Mouse (Mus musculus): ENCODE results near the gene Gpr135. TPM values are rescaled to one million over a fixed set of nuclear protein-coding genes. Genes with fewer than 3 reads are reported as not detected.
A peak's percentile ranks its signal among the peaks of the same experiment; 100 is the strongest.

Gpr135 gene
- total and polyA plus RNA-seq, 3 experiments: not detected

- ATAC-seq (ENCODE audit: extremely low read depth, insufficient number of reproducible peaks, low FRiP score, poor library complexity, severe bottlenecking) (no peak), DNase-seq (ENCODE audit: low spot score) (no peak)
- Histone ChIP-seq H3K4me3 (ENCODE audit: low read depth, low read length) (no peak overlapping the region), H3K9me3 (replicated peaks) (peaks cover 2% of the 10 kb centered on the region; the same call in 1 of the 2 replicates), H3K36me3 (replicated peaks) (no peaks in the 10 kb centered on the region), H3K4me1 (ENCODE audit: insufficient read depth, low read depth, low read length) (peaks cover 2% of the 10 kb centered on the region), H3K27me3 (ENCODE audit: insufficient read depth, low read length) (peaks cover 3% of the 10 kb centered on the region; the same call in 1 of the 2 replicates)
- no peak for TF ChIP-seq TAL1 (conservative IDR thresholded peaks at IDR 0.05; ENCODE audit: low read depth, low read length)
- no peak for TF ChIP-seq GATA2 (IDR thresholded peaks at IDR 0.05; ENCODE audit: borderline replicate concordance, low read depth, low read length)
- no peak for TF ChIP-seq CTCF (IDR thresholded peaks at IDR 0.05; ENCODE audit: low read depth, low read length)
- no peak for TF ChIP-seq POLR2AphosphoS5 (IDR thresholded peaks at IDR 0.05; ENCODE audit: insufficient replicate concordance, low read depth, low read length)
- no peak for TF ChIP-seq GATA1 (IDR thresholded peaks at IDR 0.05; ENCODE audit: borderline replicate concordance, low read length)
These were observed 39.8 kb downstream of the Gpr135 start for GRCm38 (mm10) chr12:72031171-72031570.

GRCm38 (mm10) chr12:72025275-72025795 is 45.6 kb downstream of the Gpr135 start:
- Histone ChIP-seq H3K27me3 (ENCODE audit: insufficient read depth, low read length) (no peaks in the 10 kb centered on the region), H3K4me1 (ENCODE audit: insufficient read depth, low read depth, low read length) (peaks cover 32% of the 10 kb centered on the region), H3K9me3 (replicated peaks) (peaks cover 13% of the 10 kb centered on the region), H3K4me3 (ENCODE audit: low read depth, low read length) (no peak overlapping the region), H3K36me3 (replicated peaks) (no peaks in the 10 kb centered on the region)
- TF ChIP-seq GATA1 (IDR thresholded peaks at IDR 0.05; ENCODE audit: borderline replicate concordance, low read length) (no peak), TAL1 (conservative IDR thresholded peaks at IDR 0.05; ENCODE audit: low read depth, low read length) (no peak), CTCF (IDR thresholded peaks at IDR 0.05; ENCODE audit: low read depth, low read length) (no peak), POLR2AphosphoS5 (IDR thresholded peaks at IDR 0.05; ENCODE audit: insufficient replicate concordance, low read depth, low read length) (no peak), GATA2 (IDR thresholded peaks at IDR 0.05; ENCODE audit: borderline replicate concordance, low read depth, low read length) (no peak)
- ATAC-seq (ENCODE audit: extremely low read depth, insufficient number of reproducible peaks, low FRiP score, poor library complexity, severe bottlenecking) (no peak), DNase-seq (ENCODE audit: low spot score) (no peak)

DNA sequence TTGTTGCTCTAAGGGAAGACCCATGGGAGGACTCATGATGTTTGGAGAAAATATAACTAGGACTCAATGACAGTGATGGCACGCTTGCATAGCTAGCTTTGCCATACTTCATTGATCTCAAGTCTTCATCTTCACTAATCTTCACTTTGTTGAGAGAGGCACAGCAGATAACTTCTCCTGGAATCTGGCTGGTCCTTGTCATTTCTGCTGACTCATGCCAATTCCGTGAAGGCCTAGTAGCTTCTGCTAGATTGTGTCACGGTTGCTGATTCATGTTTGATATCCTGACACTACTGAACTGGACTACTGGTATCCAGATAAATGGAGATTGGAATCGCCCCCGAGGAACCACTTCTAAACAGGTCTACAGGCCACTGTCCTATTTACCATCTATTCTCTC is 47.4 kb downstream of the Gpr135 start:
- no peaks in the 10 kb centered on the region for H3K27me3 ChIP-seq (ENCODE audit: insufficient read depth, low read length)
- no peak overlapping the region for H3K4me3 ChIP-seq (ENCODE audit: low read depth, low read length)
- H3K4me1 ChIP-seq (ENCODE audit: insufficient read depth, low read depth, low read length): peaks cover 34% of the 10 kb centered on the region
- peaks cover 13% of the 10 kb centered on the region for H3K9me3 ChIP-seq (replicated peaks)
- H3K36me3 ChIP-seq (replicated peaks): no peaks in the 10 kb centered on the region
- no peak for TF ChIP-seq GATA2 (IDR thresholded peaks at IDR 0.05; ENCODE audit: borderline replicate concordance, low read depth, low read length)
- no peak for TF ChIP-seq CTCF (IDR thresholded peaks at IDR 0.05; ENCODE audit: low read depth, low read length)
- no peak for TF ChIP-seq TAL1 (conservative IDR thresholded peaks at IDR 0.05; ENCODE audit: low read depth, low read length)
- no peak for TF ChIP-seq POLR2AphosphoS5 (IDR thresholded peaks at IDR 0.05; ENCODE audit: insufficient replicate concordance, low read depth, low read length)
- TF ChIP-seq GATA1 (IDR thresholded peaks at IDR 0.05; ENCODE audit: borderline replicate concordance, low read length): no peak
- no peak for DNase-seq (ENCODE audit: low spot score)
- ATAC-seq (ENCODE audit: extremely low read depth, insufficient number of reproducible peaks, low FRiP score, poor library complexity, severe bottlenecking): peak; percentile 58; the same call in 1 of the 2 replicates

GRCm38 (mm10) chr12:72022790-72023189 is 48.1 kb downstream of the Gpr135 start:
- Histone ChIP-seq H3K4me1 (ENCODE audit: insufficient read depth, low read depth, low read length) (peaks cover 37% of the 10 kb centered on the region), H3K4me3 (ENCODE audit: low read depth, low read length) (no peak overlapping the region), H3K27me3 (ENCODE audit: insufficient read depth, low read length) (no peaks in the 10 kb centered on the region), H3K36me3 (replicated peaks) (no peaks in the 10 kb centered on the region), H3K9me3 (replicated peaks) (peaks cover 13% of the 10 kb centered on the region)
- no peak for TF ChIP-seq TAL1 (conservative IDR thresholded peaks at IDR 0.05; ENCODE audit: low read depth, low read length)
- ATAC-seq (ENCODE audit: extremely low read depth, insufficient number of reproducible peaks, low FRiP score, poor library complexity, severe bottlenecking) (no peak; the same call in none of the 2 replicates), DNase-seq (ENCODE audit: low spot score) (no peak)

GRCm38 (mm10) chr12:72021543-72021942 is 49.4 kb downstream of the Gpr135 start:
- H3K9me3 ChIP-seq (replicated peaks): peaks cover 11% of the 10 kb centered on the region
- no peak for DNase-seq (ENCODE audit: low spot score)
- no peak for ATAC-seq (ENCODE audit: extremely low read depth, insufficient number of reproducible peaks, low FRiP score, poor library complexity, severe bottlenecking)
- no peak overlapping the region for H3K4me3 ChIP-seq (ENCODE audit: low read depth, low read length)
- peaks cover 37% of the 10 kb centered on the region for H3K4me1 ChIP-seq (ENCODE audit: insufficient read depth, low read depth, low read length)
- TF ChIP-seq GATA2 (IDR thresholded peaks at IDR 0.05; ENCODE audit: borderline replicate concordance, low read depth, low read length): no peak
- no peak for TF ChIP-seq GATA1 (IDR thresholded peaks at IDR 0.05; ENCODE audit: borderline replicate concordance, low read length)
- TF ChIP-seq POLR2AphosphoS5 (IDR thresholded peaks at IDR 0.05; ENCODE audit: insufficient replicate concordance, low read depth, low read length): no peak
- no peak for TF ChIP-seq CTCF (IDR thresholded peaks at IDR 0.05; ENCODE audit: low read depth, low read length)
- TF ChIP-seq TAL1 (conservative IDR thresholded peaks at IDR 0.05; ENCODE audit: low read depth, low read length): no peak
- H3K27me3 ChIP-seq (ENCODE audit: insufficient read depth, low read length): no peaks in the 10 kb centered on the region
- no peaks in the 10 kb centered on the region for H3K36me3 ChIP-seq (replicated peaks)

GRCm38 (mm10) chr12:72020285-72020684 is 50.6 kb downstream of the Gpr135 start:
- peaks cover 35% of the 10 kb centered on the region for H3K4me1 ChIP-seq (ENCODE audit: insufficient read depth, low read depth, low read length)
- H3K36me3 ChIP-seq (replicated peaks): no peaks in the 10 kb centered on the region
- DNase-seq (ENCODE audit: low spot score): no peak
- no peak overlapping the region for H3K4me3 ChIP-seq (ENCODE audit: low read depth, low read length)
- H3K9me3 ChIP-seq (replicated peaks): peaks cover 11% of the 10 kb centered on the region
- no peak for ATAC-seq (ENCODE audit: extremely low read depth, insufficient number of reproducible peaks, low FRiP score, poor library complexity, severe bottlenecking)
- TF ChIP-seq TAL1 (conservative IDR thresholded peaks at IDR 0.05; ENCODE audit: low read depth, low read length) (no peak), GATA1 (IDR thresholded peaks at IDR 0.05; ENCODE audit: borderline replicate concordance, low read length) (no peak), GATA2 (IDR thresholded peaks at IDR 0.05; ENCODE audit: borderline replicate concordance, low read depth, low read length) (no peak), CTCF (IDR thresholded peaks at IDR 0.05; ENCODE audit: low read depth, low read length) (no peak), POLR2AphosphoS5 (IDR thresholded peaks at IDR 0.05; ENCODE audit: insufficient replicate concordance, low read depth, low read length) (no peak)
- no peaks in the 10 kb centered on the region for H3K27me3 ChIP-seq (ENCODE audit: insufficient read depth, low read length)

Other genes with a start within 250 kb of the Gpr135 start
- 63.2 and 69.8 TPM in 2 replicates for gene Daam1, start 240.0 kb downstream of the Gpr135 start, total RNA-seq (2014; fragmentation: Nextera tagmentation)
- gene Daam1, start 240.0 kb downstream of the Gpr135 start, total RNA-seq (2017): 49.7 and 57.3 TPM in 2 replicates
- gene Daam1, start 240.0 kb downstream of the Gpr135 start, polyA plus RNA-seq (2012): 19.8 and 22.5 TPM in 2 replicates
- 0.39 and 1.1 TPM in 2 replicates for gene L3hypdh, start 14.3 kb upstream of the Gpr135 start, total RNA-seq (2014; fragmentation: Nextera tagmentation)
- 0.93 and 0.98 TPM in 2 replicates for gene L3hypdh, start 14.3 kb upstream of the Gpr135 start, total RNA-seq (2017)
- gene L3hypdh, start 14.3 kb upstream of the Gpr135 start, polyA plus RNA-seq (2012): 0.42 and 0.51 TPM in 2 replicates
- gene Jkamp, start 14.5 kb upstream of the Gpr135 start, total RNA-seq (2014; fragmentation: Nextera tagmentation): 61.8 and 65.5 TPM in 2 replicates
- 35.7 and 42.3 TPM in 2 replicates for gene Jkamp, start 14.5 kb upstream of the Gpr135 start, total RNA-seq (2017)
- 9.4 and 9.8 TPM in 2 replicates for gene Jkamp, start 14.5 kb upstream of the Gpr135 start, polyA plus RNA-seq (2012)
- not detected in 2 replicates for gene Ccdc175, start 113.9 kb upstream of the Gpr135 start, total RNA-seq (2014; fragmentation: Nextera tagmentation)
- gene Ccdc175, start 113.9 kb upstream of the Gpr135 start, total RNA-seq (2017): 0.06 TPM in 1 of 2 replicates, not detected in the other
- not detected in 2 replicates for gene Ccdc175, start 113.9 kb upstream of the Gpr135 start, polyA plus RNA-seq (2012)